Mouse (Mus musculus) heart, postnatal 0 days (tissue): Measurements from ENCODE around the gene Olfr348. TPM values are rescaled to one million over a fixed set of nuclear protein-coding genes. Genes with fewer than 3 reads are reported as not detected.

Experiments
- ATAC-seq: fragments of 200-750 bp; cut with Nextera tagmentation; 2 replicates; pipeline ENCODE4 v1.8.0; 2017; ENCODE audit warnings: low read depth, moderate number of reproducible peaks, moderate library complexity; ENCODE audit not compliant: insufficient read depth
- DNase-seq: peaks from one replicate; pipeline ENCODE4 v3.0.0-alpha.2; 2016; ENCODE audit warnings: low spot score
- H3K27ac ChIP-seq: fragments of 300-500 bp; sonication (generic); 2 replicates; pipeline ENCODE4 v1.5.1; 2014; ENCODE audit warnings: low read depth, mild to moderate bottlenecking
- H3K27me3 ChIP-seq: fragments of 300-500 bp; sonication (generic); 2 replicates; pipeline ENCODE4 v1.6.1; 2014; ENCODE audit warnings: low read length, mixed read lengths; ENCODE audit not compliant: control insufficient read depth, insufficient read depth
- H3K36me3 ChIP-seq: fragments of 300-500 bp; sonication (generic); replicated peaks from 2 replicates; pipeline ENCODE4 v1.6.1; 2014; ENCODE audit warnings: low read length, mixed read lengths; ENCODE audit not compliant: control insufficient read depth, insufficient read depth
- H3K4me1 ChIP-seq: fragments of 300-500 bp; sonication (generic); 2 replicates; pipeline ENCODE4 v1.6.1; 2014; ENCODE audit warnings: antibody characterized with exemption; ENCODE audit not compliant: control insufficient read depth, insufficient read depth
- H3K4me2 ChIP-seq: fragments of 300-500 bp; sonication (generic); 2 replicates; pipeline ENCODE4 v1.6.1; 2014; ENCODE audit warnings: low read depth, mild to moderate bottlenecking, low read length, moderate library complexity
- H3K4me3 ChIP-seq: fragments of 300-500 bp; sonication (generic); 2 replicates; pipeline ENCODE4 v1.5.1; 2014; ENCODE audit warnings: low read depth, low read length
- H3K9ac ChIP-seq: fragments of 300-500 bp; sonication (generic); replicated peaks from 2 replicates; pipeline ENCODE4 v1.6.1; 2014; ENCODE audit warnings: low read depth, low read length, mixed read lengths
- H3K9me3 ChIP-seq: fragments of 300-500 bp; sonication (generic); replicated peaks from 2 replicates; pipeline ENCODE4 v1.6.1; 2016; ENCODE audit warnings: low read length; ENCODE audit not compliant: control insufficient read depth
- CTCF ChIP-seq: IDR thresholded peaks from 2 replicates; pipeline ENCODE4 v1.5.1; 2016; ENCODE audit warnings: antibody characterized with exemption, control low read depth, low read depth
- EP300 ChIP-seq: IDR thresholded peaks from 2 replicates; pipeline ENCODE4 v1.6.1; 2016; ENCODE audit warnings: antibody characterized with exemption, low read depth
- WGBS: fragments of 180-500 bp; shearing (Covaris S2); extraction: QIAGEN DNeasy Blood & Tissue Kit; methylation state at CpG from one replicate; pipeline ENCODE4 v1.1.7; 2014; 5-methylcytosine and 5-hydroxymethylcytosine counted together
- polyA plus RNA-seq: library from polyadenylated mRNA; unstranded; fragments of >200 nt; fragmentation: Nextera tagmentation; extraction: Ambion mirVana; gene quantifications from 2 replicates; pipeline ENCODE4 v1.2.1, GENCODE M21; 2015
- total RNA-seq: library from RNA; depleted of rRNA; stranded (reverse); fragments of >200 nt; gene quantifications from 2 replicates; pipeline ENCODE4 v1.2.3, GENCODE M21; 2014; ENCODE audit warnings: low replicate concordance; rRNA removed

Olfr348 gene
- total RNA-seq (not detected in 2 replicates), polyA plus RNA-seq (not detected in 2 replicates)

GRCm38 (mm10) chr2:36783976-36784375, at the start of gene Olfr348:
Gene Olfr348 (plus strand): TSS chr2:36784276.
- Histone ChIP-seq H3K27ac (no peak within 1 kb of the TSS), H3K9me3 (0 out of 2 replicates have a peak, but pooled peaks cover 4% of the 10 kb centered on the region), H3K4me2 (no peak within 1 kb of the TSS), H3K36me3 (no peaks in the 10 kb centered on the region), H3K4me3 (no peak within 1 kb of the TSS), H3K9ac (no peak within 1 kb of the TSS), H3K4me1 (no peaks in the 10 kb centered on the region), H3K27me3 (no peaks in the 10 kb centered on the region)
- TF ChIP-seq CTCF (no peak), EP300 (no peak)
- DNase-seq (no peak), ATAC-seq (no peak)
- WGBS = 57% methylated on average over 2 of the region's 2 CpGs

GRCm38 (mm10) chr2:36736226-36736625, 47.9 kb upstream of the Olfr348 start:
- Histone ChIP-seq H3K27me3 (no peaks in the 10 kb centered on the region), H3K4me3 (no peak overlapping the region), H3K27ac (no peak overlapping the region), H3K9me3 (no peaks in the 10 kb centered on the region), H3K4me1 (no peaks in the 10 kb centered on the region), H3K4me2 (no peak overlapping the region), H3K36me3 (no peaks in the 10 kb centered on the region), H3K9ac (no peak overlapping the region)
- 43% methylated on average over 3 of the region's 3 CpGs for WGBS
- TF ChIP-seq EP300 (no peak), CTCF (no peak)
- ATAC-seq (no peak), DNase-seq (no peak)

GRCm38 (mm10) chr2:36790238-36790637, 6.2 kb downstream of the Olfr348 start, which contains the start of gene Olfr50:
Gene Olfr50 (plus strand): TSS chr2:36790538.
- Histone ChIP-seq H3K4me3 (no peak within 1 kb of the TSS), H3K4me1 (no peaks in the 10 kb centered on the region), H3K9me3 (no peaks in the 10 kb centered on the region), H3K4me2 (no peak within 1 kb of the TSS), H3K27ac (no peak within 1 kb of the TSS), H3K9ac (no peak within 1 kb of the TSS), H3K27me3 (no peaks in the 10 kb centered on the region), H3K36me3 (no peaks in the 10 kb centered on the region)
- TF ChIP-seq CTCF (no peak), EP300 (no peak)
- ATAC-seq = no peak
- DNase-seq = no peak
- 53% methylated on average over 2 of the region's 2 CpGs for WGBS

GRCm38 (mm10) chr2:36816932-36817331, 32.9 kb downstream of the Olfr348 start, which contains the start of gene Olfr3:
Gene Olfr3 (minus strand): TSS chr2:36817032.
- WGBS = 57% methylated on average over 1 of the region's 1 CpGs

More at GRCm38 (mm10) chr2:36816932-36817331, 32.9 kb downstream of the Olfr348 start, which contains the start of gene Olfr3:
- ATAC-seq = no peak
- Histone ChIP-seq H3K4me1 (no peaks in the 10 kb centered on the region), H3K9me3 (peaks cover 14% of the 10 kb centered on the region; the same call in 1 of the 2 replicates), H3K27ac (no peak within 1 kb of the TSS), H3K4me2 (no peak within 1 kb of the TSS), H3K9ac (no peak within 1 kb of the TSS), H3K27me3 (no peaks in the 10 kb centered on the region), H3K36me3 (no peaks in the 10 kb centered on the region), H3K4me3 (no peak within 1 kb of the TSS)
- TF ChIP-seq EP300 (no peak), CTCF (no peak)
- DNase-seq = no peak

Other genes starting within 250 kb of the Olfr348 start
- not detected in 2 replicates for gene Olfr344, start 217.6 kb upstream of the Olfr348 start, total RNA-seq
- gene Olfr344, start 217.6 kb upstream of the Olfr348 start, polyA plus RNA-seq = not detected in 2 replicates
- gene Olfr345, start 144.2 kb upstream of the Olfr348 start, total RNA-seq = not detected in 2 replicates
- not detected in 2 replicates for gene Olfr345, start 144.2 kb upstream of the Olfr348 start, polyA plus RNA-seq
- not detected in 2 replicates for gene Olfr346, start 98.5 kb upstream of the Olfr348 start, total RNA-seq
- not detected in 2 replicates for gene Olfr346, start 98.5 kb upstream of the Olfr348 start, polyA plus RNA-seq
- not detected in 2 replicates for gene Olfr347, start 52.4 kb upstream of the Olfr348 start, total RNA-seq
- not detected in 2 replicates for gene Olfr347, start 52.4 kb upstream of the Olfr348 start, polyA plus RNA-seq
- not detected in 2 replicates for gene Olfr50, start 6.3 kb downstream of the Olfr348 start, total RNA-seq
- not detected in 2 replicates for gene Olfr50, start 6.3 kb downstream of the Olfr348 start, polyA plus RNA-seq
- not detected in 2 replicates for gene Olfr3, start 32.8 kb downstream of the Olfr348 start, total RNA-seq
- gene Olfr3, start 32.8 kb downstream of the Olfr348 start, polyA plus RNA-seq = not detected in 2 replicates
- not detected in 2 replicates for gene Olfr350, start 62.0 kb downstream of the Olfr348 start, total RNA-seq
- not detected in 2 replicates for gene Olfr350, start 62.0 kb downstream of the Olfr348 start, polyA plus RNA-seq
- not detected in 2 replicates for gene Olfr351, start 78.4 kb downstream of the Olfr348 start, total RNA-seq
- not detected in 2 replicates for gene Olfr351, start 78.4 kb downstream of the Olfr348 start, polyA plus RNA-seq
- not detected in 2 replicates for gene Olfr352, start 84.2 kb downstream of the Olfr348 start, total RNA-seq
- not detected in 2 replicates for gene Olfr352, start 84.2 kb downstream of the Olfr348 start, polyA plus RNA-seq
- gene Olfr353, start 108.7 kb downstream of the Olfr348 start, total RNA-seq = not detected in 2 replicates
- gene Olfr353, start 108.7 kb downstream of the Olfr348 start, polyA plus RNA-seq = not detected in 2 replicates
- gene Olfr354, start 121.4 kb downstream of the Olfr348 start, total RNA-seq = not detected in 2 replicates
- not detected in 2 replicates for gene Olfr354, start 121.4 kb downstream of the Olfr348 start, polyA plus RNA-seq
- gene Olfr355, start 144.6 kb downstream of the Olfr348 start, total RNA-seq = not detected in 2 replicates
- gene Olfr355, start 144.6 kb downstream of the Olfr348 start, polyA plus RNA-seq = not detected in 2 replicates
- gene Olfr356, start 152.8 kb downstream of the Olfr348 start, total RNA-seq = not detected in 2 replicates
- not detected in 2 replicates for gene Olfr356, start 152.8 kb downstream of the Olfr348 start, polyA plus RNA-seq
- not detected in 2 replicates for gene Olfr357, start 209.6 kb downstream of the Olfr348 start, total RNA-seq
- not detected in 2 replicates for gene Olfr357, start 209.6 kb downstream of the Olfr348 start, polyA plus RNA-seq
- gene Olfr358, start 225.1 kb downstream of the Olfr348 start, total RNA-seq = not detected in 2 replicates
- not detected in 2 replicates for gene Olfr358, start 225.1 kb downstream of the Olfr348 start, polyA plus RNA-seq